Mouse (Mus musculus) stomach, postnatal 0 days (tissue): ENCODE data around the gene Paqr6.

Source experiments
- CTCF ChIP-seq: IDR thresholded peaks from 2 replicates; pipeline ENCODE4 v1.5.1; 2016; ENCODE audit warnings: antibody characterized with exemption, low read depth, mild to moderate bottlenecking, moderate library complexity
- EP300 ChIP-seq: optimal IDR thresholded peaks from 2 replicates; pipeline ENCODE3; 2016; ENCODE audit warnings: antibody characterized with exemption

- TF ChIP-seq CTCF: no peak
- TF ChIP-seq EP300: no peak
Measured at GRCm38 (mm10) chr3:88361612-88362313, 2.6 kb upstream of the Paqr6 start.
